Mouse (Mus musculus) spleen, adult 2 months (tissue): ENCODE measurements around the gene Cdca5. TPM values are rescaled to one million over a fixed set of nuclear protein-coding genes. Genes with fewer than 3 reads are reported as not detected.
"Not testable (repeated sequence)": the region's sequence is repeated elsewhere in the genome, so short reads cannot be mapped to it uniquely, and the experiment has no call there.

ENCODE experiments used
- DNase-seq, 2 experiments: peaks; one replicate each; pipeline versions ENCODE4 v3.0.0 to v3.0.0-alpha.2; 2012 to 2021; ENCODE audit warnings: low spot score in 2 of 2, low read depth in 1 of 2
- H3K27ac ChIP-seq: fragments of 200-500 bp; 2 replicates; pipeline ENCODE4 v1.5.1; 2012; ENCODE audit warnings: low read length, inconsistent platforms; ENCODE audit not compliant: insufficient read depth
- H3K27me3 ChIP-seq: fragments of 200-500 bp; 2 replicates; pipeline ENCODE4 v1.6.1; 2012; ENCODE audit warnings: mild to moderate bottlenecking, moderate library complexity, low read length, inconsistent platforms; ENCODE audit not compliant: control insufficient read depth, insufficient read depth
- H3K36me3 ChIP-seq: fragments of 200-500 bp; 2 replicates; pipeline ENCODE4 v1.6.1; 2012; ENCODE audit warnings: mild to moderate bottlenecking, low read length, inconsistent platforms; ENCODE audit not compliant: control insufficient read depth, insufficient read depth
- H3K4me1 ChIP-seq: fragments of 200-500 bp; 2 replicates; pipeline ENCODE4 v1.6.1; 2011; ENCODE audit warnings: inconsistent platforms; ENCODE audit not compliant: control insufficient read depth, insufficient read depth, insufficient read length
- H3K4me3 ChIP-seq: fragments of 200-500 bp; 2 replicates; pipeline ENCODE4 v1.5.1; 2011; ENCODE audit warnings: mild to moderate bottlenecking, inconsistent platforms; ENCODE audit not compliant: insufficient read depth, insufficient read length; ENCODE audit errors: extremely low read depth
- CTCF ChIP-seq: fragments of 200-500 bp; IDR thresholded peaks from 2 replicates; pipeline ENCODE4 v1.5.1; 2011; ENCODE audit warnings: mild to moderate bottlenecking, inconsistent platforms; ENCODE audit not compliant: insufficient read depth, insufficient read length, insufficient replicate concordance; ENCODE audit errors: extremely low read depth
- POLR2A ChIP-seq: fragments of 200-500 bp; IDR thresholded peaks from 2 replicates; pipeline ENCODE4 v1.6.1; 2011; ENCODE audit warnings: low read depth, low read length, inconsistent platforms
- WGBS: fragments of 180-500 bp; shearing (Covaris S2); methylation state at CpG from one replicate; pipeline ENCODE4 v1.1.7; 2018; 5-methylcytosine and 5-hydroxymethylcytosine counted together
- polyA plus RNA-seq: library from polyadenylated mRNA; depleted of rRNA; stranded (reverse); fragments of >200 nt; gene quantifications from 2 replicates; pipeline ENCODE4 v1.2.3, GENCODE M21; 2012

Gene Cdca5
- polyA plus RNA-seq, 1 experiment, result 4.4 TPM

GRCm38 (mm10) chr19:6121761-6122160 is 37.0 kb downstream of the Cdca5 start:
- TF ChIP-seq CTCF, result no peak
- TF ChIP-seq POLR2A, result no peak
- H3K27me3 ChIP-seq, result no peaks in the 10 kb centered on the region
- H3K4me1 ChIP-seq, result no peaks in the 10 kb centered on the region; the same call in 1 of the 2 replicates
- no peak overlapping the region for H3K4me3 ChIP-seq
- 93% methylated on average over 19 of the region's 19 CpGs for WGBS
- no peak overlapping the region for H3K27ac ChIP-seq
- peaks cover 7% of the 10 kb centered on the region for H3K36me3 ChIP-seq
- DNase-seq, result no peak

GRCm38 (mm10) chr19:6123330-6123729 is 38.5 kb downstream of the Cdca5 start:
- no peak for DNase-seq
- Histone ChIP-seq H3K36me3 (peaks cover 7% of the 10 kb centered on the region), H3K4me3 (no peak overlapping the region), H3K27me3 (no peaks in the 10 kb centered on the region), H3K27ac (no peak overlapping the region), H3K4me1 (no peaks in the 10 kb centered on the region)
- WGBS, result 92% methylated on average over 8 of the region's 8 CpGs
- TF ChIP-seq CTCF, result no peak
- no peak for TF ChIP-seq POLR2A

GRCm38 (mm10) chr19:6124898-6125297 is 40.1 kb downstream of the Cdca5 start:
- WGBS, result 76% methylated on average over 2 of the region's 2 CpGs
- no peak for TF ChIP-seq CTCF
- TF ChIP-seq POLR2A, result no peak
- Histone ChIP-seq H3K27ac (no peak overlapping the region), H3K4me1 (no peaks in the 10 kb centered on the region), H3K4me3 (no peak overlapping the region), H3K27me3 (no peaks in the 10 kb centered on the region), H3K36me3 (peaks cover 7% of the 10 kb centered on the region)
- DNase-seq, result no peak

GRCm38 (mm10) chr19:6126289-6126688 is 41.5 kb downstream of the Cdca5 start:
- Histone ChIP-seq H3K4me3 (no peak overlapping the region), H3K27ac (no peak overlapping the region), H3K36me3 (peaks cover 5% of the 10 kb centered on the region; the same call in 1 of the 2 replicates), H3K27me3 (no peaks in the 10 kb centered on the region), H3K4me1 (no peaks in the 10 kb centered on the region)
- TF ChIP-seq CTCF (peak; percentile 55; the same call in 1 of the 2 replicates), POLR2A (no peak)
- peak; percentile 31 to 50 for DNase-seq
- WGBS, result 30% methylated on average over 4 of the region's 4 CpGs

- Histone ChIP-seq H3K4me1 (no peaks in the 10 kb centered on the region), H3K36me3 (no peaks in the 10 kb centered on the region), H3K4me3 (peak overlapping the region; percentile 39; the same call in 1 of the 2 replicates), H3K27ac (peak overlapping the region; percentile 94), H3K27me3 (no peaks in the 10 kb centered on the region)
- TF ChIP-seq POLR2A (no peak), CTCF (no peak)
- 63% methylated on average over 10 of the region's 10 CpGs for WGBS
- DNase-seq, result no peak
Observed at GRCm38 (mm10) chr19:6126789-6127580, 42.2 kb downstream of the Cdca5 start.

- H3K36me3 ChIP-seq, result no peaks in the 10 kb centered on the region
- H3K4me3 ChIP-seq, result peak within 1 kb of the TSS; percentile 67
- TF ChIP-seq CTCF, result no peak
- TF ChIP-seq POLR2A, result peak; percentile 28; the same call in 1 of the 2 replicates
- no peaks in the 10 kb centered on the region for H3K27me3 ChIP-seq
- H3K4me1 ChIP-seq, result no peaks in the 10 kb centered on the region
- peak within 1 kb of the TSS; percentile 94 for H3K27ac ChIP-seq
- DNase-seq, result peak; percentile 93 to 96
- under 1% methylated on average over 32 of the region's 32 CpGs for WGBS
Observed at GRCm38 (mm10) chr19:6127760-6128341, 43.1 kb downstream of the Cdca5 start, which contains the start of gene Snx15. Snx15 (minus strand) TSS chr19:6128304.

- H3K4me1 ChIP-seq, result not testable (repeated sequence)
Observed at GRCm38 (mm10) chr19:6130414-6131128, 45.8 kb downstream of the Cdca5 start.

More at GRCm38 (mm10) chr19:6130414-6131128, 45.8 kb downstream of the Cdca5 start:
- DNase-seq, H3K4me3 ChIP-seq, H3K27ac ChIP-seq, H3K36me3 ChIP-seq, H3K27me3 ChIP-seq: not testable (repeated sequence)
- 81% methylated on average over 7 of the region's 7 CpGs for WGBS
